Mouse (Mus musculus): ENCODE data around the gene Tbcc. TPM values are rescaled to one million over a fixed set of nuclear protein-coding genes. Genes with fewer than 3 reads are reported as not detected.
A peak's percentile ranks its signal among the peaks of the same experiment; 100 is the strongest.

Gene Tbcc
- total RNA-seq, 2 experiments from 2014 or later: 12.9 to 14.5 TPM

DNA sequence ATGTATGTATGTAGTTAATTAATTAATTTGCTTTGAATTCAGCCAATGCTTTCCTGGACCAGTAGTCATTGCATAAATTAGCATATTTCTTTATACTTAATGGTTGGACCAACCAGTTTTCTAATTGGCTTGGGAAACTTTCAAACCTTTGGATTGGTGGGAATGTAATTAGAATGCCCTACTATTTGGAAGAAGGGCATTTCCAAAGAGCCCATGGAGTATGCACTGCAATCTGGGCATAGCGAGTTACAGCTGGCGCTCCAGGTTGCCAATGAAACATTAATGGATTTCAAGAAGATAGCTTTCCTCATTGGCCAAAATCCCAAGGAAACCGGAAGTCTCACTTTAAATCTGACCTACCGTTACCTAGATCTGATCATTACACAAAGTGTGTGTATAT lies 30.4 kb upstream of the Tbcc start:
- intact Hi-C loops (cut with DNase I; ENCODE audit: low total_unique reads): no loop called here
- DNase-seq: no peak

GRCm38 (mm10) chr17:46864566-46865195 lies 25.8 kb upstream of the Tbcc start:
- intact Hi-C loops (cut with DNase I; ENCODE audit: low total_unique reads): no loop called here
- DNase-seq: no peak

DNA sequence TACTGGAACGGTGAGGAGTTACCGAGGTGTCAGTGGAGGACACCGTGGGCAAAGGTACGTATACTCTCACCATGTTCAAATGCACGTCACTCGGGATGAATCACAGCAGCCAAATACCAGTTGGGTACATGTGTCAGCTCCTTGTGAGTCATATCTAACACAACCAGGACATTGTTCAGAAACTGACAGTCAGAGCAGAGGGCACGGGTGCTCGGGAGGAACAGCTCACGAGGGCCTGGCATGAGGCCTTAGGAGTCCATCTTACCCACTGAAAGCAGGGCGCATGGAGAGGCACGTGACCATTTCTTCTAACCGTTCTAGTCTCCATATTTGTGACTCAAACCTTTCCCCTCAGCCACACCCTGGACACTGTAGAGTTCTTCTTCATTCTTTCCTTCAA lies 23.6 kb upstream of the Tbcc start:
- intact Hi-C loops (cut with DNase I; ENCODE audit: low total_unique reads): no loop called here
- no peak for DNase-seq

DNA sequence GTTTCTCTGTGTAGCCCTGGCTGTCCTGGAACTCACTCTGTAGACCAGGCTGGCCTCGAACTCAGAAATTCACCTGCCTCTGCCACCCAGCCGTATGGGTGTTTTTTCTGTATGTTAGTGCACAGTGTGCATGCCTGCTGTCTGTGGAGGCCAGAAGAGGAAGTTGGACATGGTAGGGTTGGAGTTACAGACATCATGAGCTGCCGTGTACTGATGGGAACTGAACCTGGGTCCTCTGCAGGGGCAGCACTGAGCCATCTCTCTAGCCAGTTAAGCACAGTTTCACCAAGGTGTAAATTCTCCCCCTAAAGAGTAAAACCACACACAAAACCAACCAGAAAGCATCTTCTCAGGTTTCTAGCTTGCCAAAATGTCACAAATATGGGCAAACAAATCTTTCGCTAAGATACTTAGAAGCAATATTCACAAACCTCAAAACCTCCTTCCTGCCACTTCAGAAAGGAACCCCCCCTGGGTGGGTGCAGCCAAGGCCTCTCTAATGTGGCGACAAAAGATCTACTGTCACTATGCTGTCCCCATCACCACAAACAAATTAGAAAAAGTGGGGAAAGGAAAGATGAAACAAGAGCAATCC lies 20.2 kb upstream of the Tbcc start:
- intact Hi-C loops (cut with DNase I; ENCODE audit: low total_unique reads): no loop called here
- no peak for DNase-seq

- no peak for DNase-seq
- intact Hi-C loops (cut with DNase I; ENCODE audit: low total_unique reads): no loop called here
Observed at GRCm38 (mm10) chr17:46870913-46871312, 19.6 kb upstream of the Tbcc start.

DNA sequence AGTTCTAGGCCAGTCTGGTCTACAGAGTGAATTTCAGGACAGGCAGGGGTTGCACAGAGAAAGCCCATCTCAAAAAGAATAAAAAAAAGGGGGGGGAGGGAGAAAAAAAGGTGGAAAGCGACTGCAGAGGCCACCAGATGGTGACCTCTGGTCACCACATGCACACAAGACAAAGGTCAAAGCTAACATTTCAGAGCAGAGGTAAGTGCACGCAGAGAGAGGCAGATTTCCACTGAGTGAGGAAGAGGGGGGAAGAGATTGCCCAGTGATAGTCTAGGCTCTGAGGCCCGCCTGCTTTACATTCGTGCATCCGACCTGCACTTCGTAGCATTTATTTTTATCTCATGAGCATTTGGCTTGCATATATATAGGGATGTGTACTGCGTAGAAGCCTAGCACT lies 17.7 kb upstream of the Tbcc start:
- intact Hi-C loops (cut with DNase I; ENCODE audit: low total_unique reads): no loop called here
- DNase-seq: no peak

DNA sequence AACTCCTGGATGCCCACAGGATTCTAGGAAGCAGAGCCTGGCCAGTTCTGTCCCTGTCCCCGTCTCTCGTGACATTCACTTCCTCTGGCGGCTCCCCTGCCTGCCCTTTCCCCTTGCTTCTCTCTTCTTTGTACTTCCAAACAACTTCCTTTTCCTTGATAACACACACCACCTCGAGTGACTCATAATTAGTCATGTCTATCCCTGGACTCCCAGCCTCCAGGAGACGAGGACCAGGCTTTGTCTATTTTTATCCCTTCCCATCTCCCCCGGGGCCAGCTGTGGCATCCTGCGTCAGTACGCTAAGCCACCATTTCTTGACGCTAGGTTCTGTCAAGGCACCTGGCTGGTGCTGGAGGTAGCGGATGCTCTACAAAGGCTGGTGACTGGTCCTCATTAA lies 16.4 kb upstream of the Tbcc start:
- intact Hi-C loops (cut with DNase I; ENCODE audit: low total_unique reads): no loop called here
- peak; percentile 45 for DNase-seq

GRCm38 (mm10) chr17:46875626-46876025 lies 14.9 kb upstream of the Tbcc start:
- intact Hi-C loops (cut with DNase I; ENCODE audit: low total_unique reads): loop anchor here (5.0 kb wide), 1 partner anchor 93 kb away; the partner anchor contains the start of gene Rpl7l1
- no peak for DNase-seq

- intact Hi-C loops (cut with DNase I; ENCODE audit: low total_unique reads): loop anchor here (5.0 kb wide), 1 partner anchor 94 kb away; the partner anchor contains the start of gene Rpl7l1
- DNase-seq: no peak
Observed at GRCm38 (mm10) chr17:46876371-46876950, 14.0 kb upstream of the Tbcc start.

DNA sequence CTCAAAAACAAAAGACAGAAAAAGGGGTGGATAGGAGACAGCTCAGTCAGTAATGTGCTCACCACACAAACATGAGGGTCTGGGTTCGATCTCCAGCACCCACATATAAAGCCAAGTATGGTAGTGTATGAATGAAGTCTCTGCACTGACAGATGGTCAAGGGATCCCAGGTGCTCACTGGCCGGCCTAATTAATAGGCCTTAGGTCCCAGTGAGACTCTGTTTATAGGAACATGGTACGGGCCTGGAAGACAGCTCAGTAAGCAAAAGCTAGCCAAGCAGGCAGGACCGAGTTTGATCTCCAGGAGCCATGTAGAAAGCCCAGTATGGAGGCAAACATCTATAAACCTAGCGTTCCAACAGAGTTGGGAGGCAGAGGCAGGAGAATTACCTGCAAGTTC lies 13.4 kb upstream of the Tbcc start:
- intact Hi-C loops (cut with DNase I; ENCODE audit: low total_unique reads): loop anchor here (5.0 kb wide), 1 partner anchor 95 kb away; the partner anchor contains the start of gene Rpl7l1
- no peak for DNase-seq

DNA sequence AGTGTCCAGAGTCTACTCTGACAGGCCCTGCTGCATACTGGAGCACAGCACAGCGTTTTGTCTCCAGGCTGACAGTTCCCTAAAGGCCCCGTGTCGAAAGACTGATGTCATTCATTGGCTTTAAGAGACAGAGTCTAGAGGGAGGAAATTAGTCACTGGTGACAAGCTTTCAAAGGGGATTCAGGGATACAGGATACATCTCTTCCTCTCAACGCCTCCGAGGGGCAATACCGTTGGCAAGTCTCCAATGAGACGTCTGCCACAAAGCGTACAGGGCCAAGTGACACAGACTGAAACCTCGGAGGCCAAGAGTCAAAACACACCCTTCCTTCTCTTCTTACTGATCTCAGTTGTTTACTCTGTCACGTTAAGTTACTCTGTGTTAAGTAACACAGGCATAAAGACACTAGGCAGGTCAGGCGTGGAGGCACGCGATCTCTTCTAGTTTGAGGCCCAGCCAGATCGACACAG lies 10.6 kb upstream of the Tbcc start:
- DNase-seq: peak; percentile 36
- intact Hi-C loops (cut with DNase I; ENCODE audit: low total_unique reads): loop anchor here (5.0 kb wide), 1 partner anchor 98 kb away; the partner anchor contains the start of gene Rpl7l1

DNA sequence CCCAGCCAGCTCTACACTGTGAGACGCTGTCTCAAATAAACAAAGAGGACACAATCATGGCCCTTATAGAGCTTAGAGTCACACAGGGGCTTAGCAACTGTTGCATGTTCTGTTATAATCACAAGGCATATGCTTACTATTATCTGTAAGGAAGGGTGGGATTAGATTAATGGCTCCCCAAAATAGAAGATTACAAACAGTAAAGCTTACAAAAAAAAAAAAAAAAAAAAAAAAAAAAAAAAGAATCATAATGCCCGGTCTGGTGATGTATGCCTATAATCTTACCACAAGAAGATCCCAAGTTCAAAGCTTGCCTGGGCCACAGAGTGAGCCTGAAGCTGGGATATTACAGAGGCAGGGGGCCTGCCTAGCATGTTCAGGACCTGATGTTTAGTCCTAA lies 10.2 kb upstream of the Tbcc start:
- intact Hi-C loops (cut with DNase I; ENCODE audit: low total_unique reads): no loop called here
- DNase-seq: no peak

DNA sequence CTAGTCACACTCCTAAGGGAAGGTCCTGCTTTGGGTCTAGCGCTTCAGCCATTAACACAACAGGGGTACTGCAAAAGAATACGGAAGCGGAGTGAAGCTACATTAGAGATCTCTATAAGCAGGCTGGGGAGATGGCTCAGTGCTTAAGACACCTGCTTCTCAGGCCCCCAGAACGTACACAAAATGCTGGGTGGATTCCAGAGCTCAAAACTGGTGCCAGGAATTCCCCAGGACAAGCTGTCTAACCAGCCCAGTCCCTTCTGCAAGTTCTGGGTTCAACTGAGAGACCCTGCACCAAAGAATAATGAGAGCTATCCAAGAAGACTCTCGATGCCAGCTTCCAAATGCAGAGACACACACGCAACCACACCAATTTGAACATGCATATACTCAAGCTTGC lies 8.8 kb upstream of the Tbcc start:
- intact Hi-C loops (cut with DNase I; ENCODE audit: low total_unique reads): no loop called here

DNA sequence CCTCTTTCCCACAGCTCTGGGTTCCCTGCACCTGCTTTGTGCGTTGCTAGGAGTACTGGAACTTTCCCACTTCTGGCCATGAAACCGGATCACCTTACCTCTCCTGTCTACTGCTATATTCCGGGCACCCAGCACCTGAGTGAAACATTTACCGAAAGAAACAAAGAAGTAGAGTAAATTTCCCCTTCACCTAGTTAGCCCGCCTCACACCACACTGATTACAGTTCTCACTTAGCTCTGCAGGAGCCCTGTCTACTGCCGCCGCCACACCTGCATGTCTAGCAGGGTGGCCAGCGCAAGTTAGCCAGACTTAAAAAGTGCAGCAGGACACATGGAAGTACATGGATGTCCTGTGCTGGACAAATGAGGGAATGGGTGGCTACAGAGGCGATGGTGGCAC lies 7.4 kb upstream of the Tbcc start:
- DNase-seq: no peak
- intact Hi-C loops (cut with DNase I; ENCODE audit: low total_unique reads): no loop called here

More for the DNA sequence above, 8.8 kb upstream of the Tbcc start:
- no peak for DNase-seq

- intact Hi-C loops (cut with DNase I; ENCODE audit: low total_unique reads): no loop called here
- DNase-seq: no peak
Observed at GRCm38 (mm10) chr17:46884766-46885165, 5.7 kb upstream of the Tbcc start.

- intact Hi-C loops (cut with DNase I; ENCODE audit: low total_unique reads): no loop called here
- DNase-seq: no peak
Observed at GRCm38 (mm10) chr17:46885218-46885909, 5.1 kb upstream of the Tbcc start.

- intact Hi-C loops (cut with DNase I; ENCODE audit: low total_unique reads): no loop called here
Observed at GRCm38 (mm10) chr17:46885910-46886643, 4.4 kb upstream of the Tbcc start.

DNA sequence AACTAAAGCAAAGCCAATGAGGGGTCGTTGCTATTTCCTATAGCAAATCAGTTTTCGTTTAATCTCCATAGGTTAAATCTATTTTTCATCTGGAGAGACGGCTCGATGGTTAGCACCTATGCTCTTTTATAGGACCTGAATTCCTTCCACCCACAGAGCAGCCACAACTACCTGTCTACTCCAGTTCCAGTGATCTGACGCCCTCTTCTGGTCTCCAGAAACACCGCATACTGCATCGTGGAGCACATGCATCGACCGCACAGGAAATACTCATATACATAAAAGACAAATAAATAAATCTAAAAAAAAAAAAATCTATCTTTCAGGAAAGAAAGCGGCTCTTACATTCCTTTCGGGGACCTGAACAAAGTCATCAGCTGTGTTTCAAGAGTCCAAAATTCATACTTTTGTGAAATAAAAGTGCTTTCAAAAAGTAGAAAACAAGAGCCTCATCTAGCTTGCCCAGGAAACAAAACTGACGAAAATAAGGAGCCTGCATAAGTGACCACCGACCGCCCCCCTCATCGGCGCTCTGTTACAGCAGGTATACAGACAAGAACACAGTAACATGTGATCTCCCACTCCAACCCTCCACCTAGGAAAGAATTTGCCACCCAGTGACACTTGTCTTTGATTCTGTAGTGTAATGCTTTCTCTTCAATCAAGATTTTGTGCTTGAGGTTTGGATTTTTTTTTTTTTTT lies 1.8 kb upstream of the Tbcc start:
- intact Hi-C loops (cut with DNase I; ENCODE audit: low total_unique reads): no loop called here
- DNase-seq: peak; percentile 27

More at GRCm38 (mm10) chr17:46885910-46886643, 4.4 kb upstream of the Tbcc start:
- no peak for DNase-seq

Data from gastrocnemius, postnatal 14 days (tissue).